In genomic region chr15:82212752-82213063, GRCm38 (mm10) we compare ENCODE assay signal across 8 mouse cellular contexts. TPM values are rescaled to one million over a fixed set of nuclear protein-coding genes. Genes with fewer than 3 reads are reported as not detected.
DNase-seq lines count a peak whose midpoint lies in the region; ATAC-seq lines count a peak whose summit lies in the region.

TSS of gene Shisa8 (minus strand) at chr15:82212815.

- peak within 1 kb of the TSS; percentile 85 for H3K4me2 ChIP-seq in lung, embryonic 15.5 days
- peak within 1 kb of the TSS; percentile 73 for H3K4me2 ChIP-seq in intestine, embryonic 14.5 days (ENCODE audit: low read length)
- peak within 1 kb of the TSS; percentile 56 for H3K4me2 ChIP-seq in neural tube, embryonic 14.5 days (ENCODE audit: low read depth, low read length)

- H3K9ac ChIP-seq in lung, embryonic 15.5 days = peak within 1 kb of the TSS; percentile 29; the same call in 1 of the 2 replicates
- peak within 1 kb of the TSS; percentile 20 for H3K9ac ChIP-seq in intestine, embryonic 14.5 days (ENCODE audit: low read length)
- peak within 1 kb of the TSS; percentile 42 for H3K9ac ChIP-seq in neural tube, embryonic 14.5 days (replicated peaks; ENCODE audit: low read depth, low read length)

- no peaks in the 10 kb centered on the region for H3K36me3 ChIP-seq in lung, embryonic 15.5 days
- no peaks in the 10 kb centered on the region for H3K36me3 ChIP-seq in intestine, embryonic 14.5 days (ENCODE audit: control insufficient read depth, insufficient read depth, low read length)
- H3K36me3 ChIP-seq in neural tube, embryonic 14.5 days (ENCODE audit: control insufficient read depth, insufficient read depth, low read length) = no peaks in the 10 kb centered on the region

- peak; percentile 36 for DNase-seq in adrenal gland, adult 2 months
- DNase-seq in adrenal gland, postnatal 14 days = no peak
- DNase-seq in lung, postnatal 10 days = no peak
- DNase-seq in intestine, embryonic 14.5 days (ENCODE audit: low spot score) = no peak
- no peak for DNase-seq in kidney, adult 8-10 months

- ATAC-seq in lung, embryonic 15.5 days (ENCODE audit: borderline replicate concordance, extremely low read depth, low FRiP score, low TSS enrichment) = no peak
- ATAC-seq in intestine, embryonic 14.5 days (replicated peaks; ENCODE audit: low FRiP score, low TSS enrichment, low read depth) = no peak
- ATAC-seq in neural tube, embryonic 14.5 days (ENCODE audit: low read depth) = 0 out of 2 replicates have a peak, but pooled peaks have one; percentile 16
- ATAC-seq in monocyte, adult 5-6 weeks (replicated peaks; ENCODE audit: insufficient number of reproducible peaks, low FRiP score, low TSS enrichment, poor library complexity, severe bottlenecking) = no peak

- 0% methylated on average over 11 of the region's 34 CpGs for WGBS in lung, embryonic 15.5 days
- WGBS in intestine, embryonic 14.5 days = 0% methylated on average over 15 of the region's 34 CpGs
- 0% methylated on average over 11 of the region's 34 CpGs for WGBS in neural tube, embryonic 14.5 days

- H3K9me3 ChIP-seq in lung, embryonic 15.5 days = no peaks in the 10 kb centered on the region
- H3K9me3 ChIP-seq in intestine, embryonic 14.5 days (ENCODE audit: control insufficient read depth, low read length) = no peaks in the 10 kb centered on the region
- H3K9me3 ChIP-seq in neural tube, embryonic 14.5 days (ENCODE audit: control insufficient read depth, low read length) = no peaks in the 10 kb centered on the region

- no peak within 1 kb of the TSS for H3K27ac ChIP-seq in lung, embryonic 15.5 days
- no peak within 1 kb of the TSS for H3K27ac ChIP-seq in intestine, embryonic 14.5 days (ENCODE audit: low read depth)
- no peak within 1 kb of the TSS; the same call in 1 of the 2 replicates for H3K27ac ChIP-seq in neural tube, embryonic 14.5 days (ENCODE audit: low read depth, low read length)

- H3K4me1 ChIP-seq in lung, embryonic 15.5 days = peaks cover 21% of the 10 kb centered on the region
- H3K4me1 ChIP-seq in intestine, embryonic 14.5 days (replicated peaks; ENCODE audit: control insufficient read depth, insufficient read depth, low read length) = peaks cover 11% of the 10 kb centered on the region
- H3K4me1 ChIP-seq in neural tube, embryonic 14.5 days (ENCODE audit: control insufficient read depth, insufficient read depth, low read length) = peaks cover 17% of the 10 kb centered on the region

- H3K4me3 ChIP-seq in lung, embryonic 15.5 days = peak within 1 kb of the TSS; percentile 44
- peak within 1 kb of the TSS; percentile 38 for H3K4me3 ChIP-seq in intestine, embryonic 14.5 days (ENCODE audit: low read depth, low read length)
- peak within 1 kb of the TSS; percentile 39 for H3K4me3 ChIP-seq in neural tube, embryonic 14.5 days (ENCODE audit: low read depth, low read length)

- peaks cover 94% of the 10 kb centered on the region for H3K27me3 ChIP-seq in lung, embryonic 15.5 days
- peaks cover 90% of the 10 kb centered on the region for H3K27me3 ChIP-seq in intestine, embryonic 14.5 days (replicated peaks; ENCODE audit: control insufficient read depth, insufficient read depth, low read length)
- H3K27me3 ChIP-seq in neural tube, embryonic 14.5 days (ENCODE audit: control insufficient read depth, insufficient read depth, low read length) = peaks cover 59% of the 10 kb centered on the region

RNA-seq across cellular contexts. Expression of gene Shisa8, which starts in this region (rescaled TPM):
- under 1 TPM in 1 of 2 experiments, not detected in 1; 0.69 TPM for total RNA-seq in adrenal gland, adult 2 months (2021)
- polyA plus RNA-seq in adrenal gland, adult 2 months (2012; rRNA removed) = 1.3 and 2.5 TPM in 2 replicates
- 0.44 and 1.1 TPM in 2 replicates for total RNA-seq in adrenal gland, postnatal 14 days (2021)
- 1.1 and 1.3 TPM in 2 replicates for polyA plus RNA-seq in lung, embryonic 15.5 days (2015; fragmentation: Nextera tagmentation; extraction: Ambion mirVana)
- polyA plus RNA-seq in intestine, embryonic 14.5 days (2014; fragmentation: Nextera tagmentation; extraction: Ambion mirVana) = 0.15 TPM in 2 replicates
- polyA plus RNA-seq in neural tube, embryonic 14.5 days (2014; fragmentation: Nextera tagmentation; extraction: Ambion mirVana) = 2.9 and 6.9 TPM in 2 replicates
- not detected in 3 replicates for total RNA-seq in monocyte, adult 5-6 weeks (2017)
